Mouse (Mus musculus): ENCODE data around the gene Dhtkd1. TPM values are rescaled to one million over a fixed set of nuclear protein-coding genes. Genes with fewer than 3 reads are reported as not detected.

The Dhtkd1 gene
- polyA plus RNA-seq, 1 experiment from 2014 or later: 7.0 TPM

DNA sequence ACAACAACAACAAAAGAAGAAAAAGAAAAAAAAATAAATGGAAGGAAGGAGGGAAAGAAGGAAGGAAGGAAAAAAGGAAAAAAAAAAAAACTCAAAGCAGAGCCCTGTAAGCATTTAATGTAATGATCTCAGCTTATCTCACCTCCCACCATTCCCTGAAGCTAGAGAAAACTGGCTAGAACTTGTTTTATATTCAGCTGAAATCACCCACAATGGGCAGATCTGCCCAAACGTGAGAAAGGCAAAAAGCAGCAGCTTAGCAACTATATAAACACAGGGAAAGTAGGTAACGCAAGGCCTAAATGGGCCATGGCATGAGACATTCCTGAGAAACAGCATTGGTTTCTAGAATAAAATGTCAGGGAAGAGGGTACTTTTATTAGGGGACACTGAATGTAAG, 53.2 kb downstream of the Dhtkd1 start:
- Histone ChIP-seq H3K4me1 (peaks cover 10% of the 10 kb centered on the region; the same call in 1 of the 2 replicates), H3K27me3 (no peaks in the 10 kb centered on the region), H3K4me3 (no peak overlapping the region), H3K36me3 (peaks cover 58% of the 10 kb centered on the region), H3K9me3 (no peaks in the 10 kb centered on the region), H3K4me2 (no peak overlapping the region), H3K9ac (no peak overlapping the region), H3K27ac (no peak overlapping the region)
- 62% methylated on average over 2 of the region's 2 CpGs for WGBS
- ATAC-seq (ENCODE audit: insufficient number of reproducible peaks, insufficient read depth, low FRiP score, low TSS enrichment, low read depth): no peak

DNA sequence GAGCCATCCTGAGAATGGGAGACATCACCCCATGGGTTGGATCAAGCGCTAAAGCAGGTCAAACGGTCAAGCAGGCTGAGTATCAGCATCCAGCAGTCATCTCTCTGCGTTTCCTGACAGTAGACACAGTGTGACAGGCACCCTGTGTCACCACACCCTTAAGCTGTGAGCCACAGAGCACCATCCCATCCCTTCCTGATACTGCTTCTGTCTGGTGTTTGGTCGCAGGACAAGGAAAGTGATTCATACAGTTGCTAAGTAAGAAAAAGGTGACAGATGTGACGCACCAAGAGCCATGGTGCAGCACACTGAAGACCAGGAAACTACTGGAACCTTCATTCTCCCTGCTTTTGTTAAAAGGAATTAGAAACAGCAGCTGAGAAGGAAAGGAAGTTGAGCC, 53.7 kb downstream of the Dhtkd1 start:
- peaks cover 61% of the 10 kb centered on the region for H3K36me3 ChIP-seq
- no peak for ATAC-seq (ENCODE audit: insufficient number of reproducible peaks, insufficient read depth, low FRiP score, low TSS enrichment, low read depth)
- H3K4me3 ChIP-seq: no peak overlapping the region
- H3K9me3 ChIP-seq: no peaks in the 10 kb centered on the region
- peaks cover 7% of the 10 kb centered on the region; the same call in 1 of the 2 replicates for H3K4me1 ChIP-seq
- no peak overlapping the region for H3K27ac ChIP-seq
- WGBS: 85% methylated on average over 5 of the region's 5 CpGs
- no peak overlapping the region for H3K4me2 ChIP-seq
- H3K27me3 ChIP-seq: no peaks in the 10 kb centered on the region
- no peak overlapping the region for H3K9ac ChIP-seq

- H3K9me3 ChIP-seq: no peaks in the 10 kb centered on the region
- no peak overlapping the region for H3K27ac ChIP-seq
- H3K4me2 ChIP-seq: no peak overlapping the region
- H3K36me3 ChIP-seq: peaks cover 83% of the 10 kb centered on the region
- no peak overlapping the region for H3K9ac ChIP-seq
- H3K4me3 ChIP-seq: no peak overlapping the region
- WGBS: 77% methylated on average over 3 of the region's 3 CpGs
- no peaks in the 10 kb centered on the region for H3K4me1 ChIP-seq
- ATAC-seq (ENCODE audit: insufficient number of reproducible peaks, insufficient read depth, low FRiP score, low TSS enrichment, low read depth): no peak
- no peaks in the 10 kb centered on the region for H3K27me3 ChIP-seq
Measured at GRCm38 (mm10) chr2:5877446-5877845, 65.1 kb downstream of the Dhtkd1 start.

DNA sequence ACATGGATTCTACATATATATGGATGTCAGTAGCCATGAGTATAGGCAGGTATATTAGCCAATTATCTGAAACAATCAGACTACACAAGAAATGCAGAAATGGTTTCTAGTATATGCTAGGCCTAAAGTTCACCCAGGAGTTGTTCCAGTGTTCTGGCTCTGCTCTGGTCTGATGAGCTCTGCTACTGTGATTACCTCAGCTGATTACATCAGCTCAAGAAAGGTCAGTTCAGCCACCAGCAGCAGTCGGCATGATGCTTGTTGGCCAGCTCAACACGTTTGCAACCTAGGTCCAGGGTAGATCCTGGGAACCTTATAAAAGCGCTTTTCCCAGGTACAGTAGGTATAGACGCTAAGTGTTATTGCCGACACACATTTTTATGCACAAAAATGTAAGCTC, 72.8 kb downstream of the Dhtkd1 start:
- Histone ChIP-seq H3K36me3 (peaks cover 73% of the 10 kb centered on the region), H3K27me3 (no peaks in the 10 kb centered on the region)
- 92% methylated on average over 5 of the region's 5 CpGs for WGBS

GRCm38 (mm10) chr2:5867681-5868080, 74.9 kb downstream of the Dhtkd1 start:
- no peak overlapping the region for H3K27ac ChIP-seq
- no peaks in the 10 kb centered on the region for H3K27me3 ChIP-seq
- H3K36me3 ChIP-seq: peaks cover 70% of the 10 kb centered on the region
- H3K4me3 ChIP-seq: no peak overlapping the region
- no peak overlapping the region for H3K4me2 ChIP-seq
- H3K4me1 ChIP-seq: no peaks in the 10 kb centered on the region
- H3K9ac ChIP-seq: no peak overlapping the region
- no peak for ATAC-seq (ENCODE audit: insufficient number of reproducible peaks, insufficient read depth, low FRiP score, low TSS enrichment, low read depth)
- 87% methylated on average over 2 of the region's 2 CpGs for WGBS
- no peaks in the 10 kb centered on the region for H3K9me3 ChIP-seq

More for the DNA sequence above, 72.8 kb downstream of the Dhtkd1 start:
- H3K4me3 ChIP-seq: no peak overlapping the region
- H3K4me2 ChIP-seq: no peak overlapping the region
- H3K4me1 ChIP-seq: no peaks in the 10 kb centered on the region
- no peaks in the 10 kb centered on the region for H3K9me3 ChIP-seq
- no peak overlapping the region for H3K27ac ChIP-seq
- ATAC-seq (ENCODE audit: insufficient number of reproducible peaks, insufficient read depth, low FRiP score, low TSS enrichment, low read depth): no peak
- no peak overlapping the region for H3K9ac ChIP-seq

DNA sequence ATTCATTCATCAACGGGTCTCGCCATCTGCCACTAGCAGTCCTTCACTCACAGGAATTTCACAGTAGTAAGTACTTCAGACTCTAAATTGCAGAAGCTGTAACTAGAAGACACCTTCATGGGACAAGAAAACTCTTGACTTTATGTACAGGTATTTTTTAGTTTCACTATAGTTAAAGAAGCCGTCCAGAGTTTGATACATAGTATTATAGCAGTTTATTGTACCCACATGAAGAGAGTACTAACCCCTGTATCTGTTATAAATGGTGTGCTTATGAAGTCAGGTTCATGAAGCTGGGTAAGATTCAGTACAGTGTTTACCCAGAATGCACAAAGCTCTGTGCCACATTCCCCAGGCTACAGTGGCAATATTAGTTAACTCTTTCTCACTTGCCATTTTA, 79.8 kb downstream of the Dhtkd1 start, which contains the start of gene Gm13199:
Gm13199 (minus strand) TSS at position 101 of the 400 bp plus-strand sequence.
- Histone ChIP-seq H3K27me3 (no peaks in the 10 kb centered on the region), H3K36me3 (peaks cover 66% of the 10 kb centered on the region), H3K9me3 (no peaks in the 10 kb centered on the region), H3K27ac (no peak within 1 kb of the TSS), H3K9ac (no peak within 1 kb of the TSS), H3K4me2 (no peak within 1 kb of the TSS), H3K4me1 (no peaks in the 10 kb centered on the region), H3K4me3 (no peak within 1 kb of the TSS)
- ATAC-seq (ENCODE audit: insufficient number of reproducible peaks, insufficient read depth, low FRiP score, low TSS enrichment, low read depth): no peak
- 92% methylated on average over 3 of the region's 3 CpGs for WGBS

- no peak overlapping the region for H3K27ac ChIP-seq
- 85% methylated on average over 5 of the region's 5 CpGs for WGBS
- H3K36me3 ChIP-seq: peaks cover 23% of the 10 kb centered on the region
- H3K27me3 ChIP-seq: no peaks in the 10 kb centered on the region
- H3K9ac ChIP-seq: no peak overlapping the region
- H3K4me2 ChIP-seq: no peak overlapping the region
- no peaks in the 10 kb centered on the region for H3K9me3 ChIP-seq
- ATAC-seq (ENCODE audit: insufficient number of reproducible peaks, insufficient read depth, low FRiP score, low TSS enrichment, low read depth): no peak
- peaks cover 1% of the 10 kb centered on the region for H3K4me1 ChIP-seq
- no peak overlapping the region for H3K4me3 ChIP-seq
Measured at GRCm38 (mm10) chr2:5851866-5852265, 90.7 kb downstream of the Dhtkd1 start.

DNA sequence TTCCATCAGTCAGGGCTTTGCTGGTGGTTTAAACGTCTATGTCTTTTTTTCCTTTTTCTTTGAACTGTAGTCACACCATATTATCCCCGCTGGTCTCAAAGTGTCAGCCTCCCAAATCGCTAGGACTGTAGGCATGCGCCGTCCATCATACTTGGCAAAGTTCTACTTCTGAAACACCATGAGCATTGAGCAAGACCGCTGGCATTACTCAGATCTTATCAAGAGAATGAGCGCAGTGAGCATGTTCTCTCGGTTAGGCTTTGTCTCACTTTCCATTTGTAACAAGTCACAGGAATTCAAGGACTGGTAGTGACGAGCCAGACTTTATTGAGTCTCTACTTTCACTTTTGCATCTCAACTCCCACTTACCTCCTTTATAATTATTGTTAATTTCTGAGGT, 91.5 kb downstream of the Dhtkd1 start:
- 91% methylated on average over 9 of the region's 9 CpGs for WGBS
- no peak overlapping the region for H3K27ac ChIP-seq

More for the DNA sequence above, 91.5 kb downstream of the Dhtkd1 start:
- Histone ChIP-seq H3K4me3 (no peak overlapping the region), H3K9ac (no peak overlapping the region), H3K36me3 (peaks cover 22% of the 10 kb centered on the region), H3K9me3 (no peaks in the 10 kb centered on the region), H3K4me2 (no peak overlapping the region), H3K4me1 (peaks cover 9% of the 10 kb centered on the region), H3K27me3 (no peaks in the 10 kb centered on the region)
- ATAC-seq (ENCODE audit: insufficient number of reproducible peaks, insufficient read depth, low FRiP score, low TSS enrichment, low read depth): no peak

Other genes starting within 250 kb of the Dhtkd1 start
- gene Camk1d, start 228.3 kb downstream of the Dhtkd1 start, polyA plus RNA-seq (2015; fragmentation: Nextera tagmentation; extraction: Ambion mirVana): 5.2 and 8.3 TPM in 2 replicates
- gene Nudt5, start 97.8 kb downstream of the Dhtkd1 start, polyA plus RNA-seq (2015; fragmentation: Nextera tagmentation; extraction: Ambion mirVana): 78.0 and 83.0 TPM in 2 replicates
- gene Cdc123, start 97.6 kb downstream of the Dhtkd1 start, polyA plus RNA-seq (2015; fragmentation: Nextera tagmentation; extraction: Ambion mirVana): 351 and 402 TPM in 2 replicates
- gene Gm13199, start 79.9 kb downstream of the Dhtkd1 start, polyA plus RNA-seq (2015; fragmentation: Nextera tagmentation; extraction: Ambion mirVana): 1.5 and 1.6 TPM in 2 replicates
- 119 TPM in 2 replicates for gene Sec61a2, start 47.4 kb downstream of the Dhtkd1 start, polyA plus RNA-seq (2015; fragmentation: Nextera tagmentation; extraction: Ambion mirVana)
- gene Upf2, start 8.7 kb upstream of the Dhtkd1 start, polyA plus RNA-seq (2015; fragmentation: Nextera tagmentation; extraction: Ambion mirVana): 12.8 and 15.6 TPM in 2 replicates
- gene Proser2, start 187.4 kb upstream of the Dhtkd1 start, polyA plus RNA-seq (2015; fragmentation: Nextera tagmentation; extraction: Ambion mirVana): 9.4 and 10.1 TPM in 2 replicates